Mouse (Mus musculus): ENCODE measurements at regions not wholly inside any gene's neighbourhood (a gene's known extent, or its start where the extent isn't known, plus 50 kb on each side); places are given as distances from the start of the nearest gene placed in this dataset.

DNA sequence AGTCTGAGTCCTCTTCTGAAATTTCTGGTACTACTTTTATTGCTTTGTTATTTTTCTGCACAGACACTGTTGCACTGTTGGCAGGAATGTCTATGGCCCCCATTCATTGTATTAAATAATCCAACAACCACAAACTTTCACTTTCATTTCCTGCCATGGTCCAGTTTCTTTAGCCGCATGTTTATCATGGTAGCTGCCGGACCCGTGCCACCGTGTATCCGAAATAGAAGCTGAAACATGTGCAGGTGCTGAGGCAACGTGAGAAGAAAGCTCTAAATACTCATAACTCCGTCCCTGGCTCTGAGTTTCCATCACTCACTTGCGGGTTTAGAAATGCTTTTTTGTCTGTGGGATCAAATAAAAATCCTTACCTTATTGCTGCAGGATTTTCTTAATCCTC lies 938.5 kb upstream of the Zeb2 start:
- no peak for TF ChIP-seq POLR2A (IDR thresholded peaks at IDR 0.05; ENCODE audit: insufficient read length, low read depth)
- no peak for TF ChIP-seq E2F4 (IDR thresholded peaks at IDR 0.05; ENCODE audit: insufficient read depth)
- no peak for TF ChIP-seq MAX (IDR thresholded peaks at IDR 0.05; ENCODE audit: low read depth)
- no peak for TF ChIP-seq MYOD1 (IDR thresholded peaks at IDR 0.05; ENCODE audit: control insufficient read depth in 1 of 3, insufficient read length in 2 of 3, low read depth in 2 of 3)
- TF ChIP-seq TCF3 (IDR thresholded peaks at IDR 0.05; ENCODE audit: insufficient read length, low read depth): no peak
- no peak for TF ChIP-seq MYOG (IDR thresholded peaks at IDR 0.05; ENCODE audit: control insufficient read depth in 1 of 3, insufficient read depth in 1 of 3, insufficient read length in 2 of 3, low read depth in 2 of 3)
- TF ChIP-seq CEBPB (IDR thresholded peaks at IDR 0.05; ENCODE audit: insufficient read depth, poor library complexity, severe bottlenecking): no peak
- TF ChIP-seq TCF12 (IDR thresholded peaks at IDR 0.05; ENCODE audit: insufficient read depth, poor library complexity, severe bottlenecking): no peak
- Histone ChIP-seq H3K36me3 (ENCODE audit: control insufficient read depth, insufficient read depth) (no peaks in the 10 kb centered on the region), H3K4me3 (no peak overlapping the region), H3ac (ENCODE audit: control insufficient read depth, insufficient read length) (no peak overlapping the region), H3K79me2 (ENCODE audit: control insufficient read depth, insufficient read depth) (no peaks in the 10 kb centered on the region), H3K27me3 (ENCODE audit: control insufficient read depth, insufficient read depth, insufficient read length) (no peaks in the 10 kb centered on the region), H3K4me2 (ENCODE audit: low read depth) (peak overlapping the region; percentile 27)

DNA sequence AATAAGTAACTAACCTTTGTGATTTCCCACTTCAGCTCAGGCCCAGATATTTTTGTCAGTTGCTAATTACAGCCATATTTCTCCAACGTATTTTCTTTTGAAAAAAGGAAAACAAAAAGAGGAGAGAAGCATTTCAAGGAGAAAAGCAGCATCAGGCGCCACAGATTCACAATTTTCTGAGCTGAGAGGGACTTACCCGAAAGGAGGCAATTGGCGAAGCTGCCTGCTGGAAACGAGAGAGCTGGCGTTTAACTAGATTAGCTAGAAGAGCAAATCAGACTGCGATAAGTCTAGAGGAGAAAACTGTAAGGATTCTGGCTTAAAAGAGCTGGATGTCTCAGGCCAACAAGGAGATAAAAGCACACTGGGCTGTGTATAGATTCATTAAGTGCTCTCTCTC lies 937.7 kb upstream of the Zeb2 start:
- Histone ChIP-seq H3K36me3 (ENCODE audit: control insufficient read depth, insufficient read depth) (no peaks in the 10 kb centered on the region), H3ac (ENCODE audit: control insufficient read depth, insufficient read length) (no peak overlapping the region), H3K4me3 (no peak overlapping the region), H3K27me3 (ENCODE audit: control insufficient read depth, insufficient read depth, insufficient read length) (no peaks in the 10 kb centered on the region), H3K79me2 (ENCODE audit: control insufficient read depth, insufficient read depth) (no peaks in the 10 kb centered on the region), H3K4me2 (ENCODE audit: low read depth) (no peak overlapping the region)
- no peak for TF ChIP-seq TCF3 (IDR thresholded peaks at IDR 0.05; ENCODE audit: insufficient read length, low read depth)
- no peak for TF ChIP-seq E2F4 (IDR thresholded peaks at IDR 0.05; ENCODE audit: insufficient read depth)
- TF ChIP-seq USF1 (IDR thresholded peaks at IDR 0.05; ENCODE audit: low read depth): no peak
- no peak for TF ChIP-seq REST (IDR thresholded peaks at IDR 0.05; ENCODE audit: insufficient read depth, insufficient read length)
- no peak for TF ChIP-seq MAX (IDR thresholded peaks at IDR 0.05; ENCODE audit: low read depth)
- no peak for TF ChIP-seq MYOG (IDR thresholded peaks at IDR 0.05; ENCODE audit: control insufficient read depth in 1 of 3, insufficient read depth in 1 of 3, insufficient read length in 2 of 3, low read depth in 2 of 3)
- TF ChIP-seq POLR2A (IDR thresholded peaks at IDR 0.05; ENCODE audit: insufficient read length, low read depth): no peak
- no peak for TF ChIP-seq MYOD1 (IDR thresholded peaks at IDR 0.05; ENCODE audit: control insufficient read depth in 1 of 3, insufficient read length in 2 of 3, low read depth in 2 of 3)
- no peak for TF ChIP-seq SRF (IDR thresholded peaks at IDR 0.05; ENCODE audit: control insufficient read depth, insufficient read length, low read depth)
- no peak for TF ChIP-seq TCF12 (IDR thresholded peaks at IDR 0.05; ENCODE audit: insufficient read depth, poor library complexity, severe bottlenecking)
- no peak for TF ChIP-seq POLR2AphosphoS2 (IDR thresholded peaks at IDR 0.05; ENCODE audit: insufficient read length, low read depth)
- no peak for TF ChIP-seq CEBPB (IDR thresholded peaks at IDR 0.05; ENCODE audit: insufficient read depth, poor library complexity, severe bottlenecking)

- no peak overlapping the region for H3K4me2 ChIP-seq (ENCODE audit: low read depth)
- H3K79me2 ChIP-seq (ENCODE audit: control insufficient read depth, insufficient read depth): no peaks in the 10 kb centered on the region
- no peaks in the 10 kb centered on the region for H3K36me3 ChIP-seq (ENCODE audit: control insufficient read depth, insufficient read depth)
- no peak overlapping the region for H3ac ChIP-seq (ENCODE audit: control insufficient read depth, insufficient read length)
- no peaks in the 10 kb centered on the region for H3K27me3 ChIP-seq (ENCODE audit: control insufficient read depth, insufficient read depth, insufficient read length)
- no peak overlapping the region for H3K4me3 ChIP-seq
- TF ChIP-seq SRF (IDR thresholded peaks at IDR 0.05; ENCODE audit: control insufficient read depth, insufficient read length, low read depth) (no peak), TCF12 (IDR thresholded peaks at IDR 0.05; ENCODE audit: insufficient read depth, poor library complexity, severe bottlenecking) (peak; percentile 58), MYOG (IDR thresholded peaks at IDR 0.05; ENCODE audit: control insufficient read depth in 1 of 3, insufficient read depth in 1 of 3, insufficient read length in 2 of 3, low read depth in 2 of 3) (no peak), POLR2AphosphoS2 (IDR thresholded peaks at IDR 0.05; ENCODE audit: insufficient read length, low read depth) (no peak), MYOD1 (IDR thresholded peaks at IDR 0.05; ENCODE audit: control insufficient read depth in 1 of 3, insufficient read length in 2 of 3, low read depth in 2 of 3) (peak; percentile 20 to 82 (median 78)), USF1 (IDR thresholded peaks at IDR 0.05; ENCODE audit: low read depth) (no peak), CEBPB (IDR thresholded peaks at IDR 0.05; ENCODE audit: insufficient read depth, poor library complexity, severe bottlenecking) (peak; percentile 97), TCF3 (IDR thresholded peaks at IDR 0.05; ENCODE audit: insufficient read length, low read depth) (peak; percentile 22), E2F4 (IDR thresholded peaks at IDR 0.05; ENCODE audit: insufficient read depth) (no peak), REST (IDR thresholded peaks at IDR 0.05; ENCODE audit: insufficient read depth, insufficient read length) (no peak), POLR2A (IDR thresholded peaks at IDR 0.05; ENCODE audit: insufficient read length, low read depth) (no peak), MAX (IDR thresholded peaks at IDR 0.05; ENCODE audit: low read depth) (no peak)
Observed at GRCm38 (mm10) chr2:46021854-46022253, 904.7 kb upstream of the Zeb2 start.

DNA sequence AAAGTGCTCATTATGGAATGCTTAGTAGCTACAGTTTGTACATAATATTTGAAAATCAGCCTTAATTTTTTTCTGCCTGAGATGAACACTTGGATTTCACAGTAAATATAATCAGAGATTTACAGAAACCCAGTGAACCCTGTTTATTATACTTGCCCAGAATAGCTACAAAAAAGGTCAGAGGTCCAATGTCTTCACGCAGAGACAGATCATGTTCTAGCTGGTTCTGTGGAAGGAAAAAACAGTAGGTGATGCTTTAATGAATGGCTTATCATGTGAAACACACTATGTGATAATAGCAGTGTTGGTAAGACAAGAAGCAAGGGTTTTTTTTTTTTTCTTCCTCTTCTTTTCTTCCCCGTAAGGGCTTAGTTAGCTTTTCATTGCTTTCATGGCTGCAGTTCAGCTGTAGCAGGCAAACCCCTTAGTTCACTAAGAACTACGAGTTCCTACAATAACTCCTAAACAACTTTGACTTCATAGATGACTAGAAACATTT lies 896.6 kb upstream of the Zeb2 start:
- no peaks in the 10 kb centered on the region for H3K36me3 ChIP-seq (ENCODE audit: control insufficient read depth, insufficient read depth)
- no peak overlapping the region for H3K4me3 ChIP-seq
- H3ac ChIP-seq (ENCODE audit: control insufficient read depth, insufficient read length): no peak overlapping the region
- no peak for TF ChIP-seq E2F4 (IDR thresholded peaks at IDR 0.05; ENCODE audit: insufficient read depth)
- no peaks in the 10 kb centered on the region for H3K27me3 ChIP-seq (ENCODE audit: control insufficient read depth, insufficient read depth, insufficient read length)
- H3K79me2 ChIP-seq (ENCODE audit: control insufficient read depth, insufficient read depth): no peaks in the 10 kb centered on the region
- no peak overlapping the region for H3K4me2 ChIP-seq (ENCODE audit: low read depth)

GRCm38 (mm10) chr2:46012716-46013115 lies 895.5 kb upstream of the Zeb2 start:
- no peak overlapping the region for H3ac ChIP-seq (ENCODE audit: control insufficient read depth, insufficient read length)
- no peaks in the 10 kb centered on the region for H3K36me3 ChIP-seq (ENCODE audit: control insufficient read depth, insufficient read depth)
- H3K27me3 ChIP-seq (ENCODE audit: control insufficient read depth, insufficient read depth, insufficient read length): no peaks in the 10 kb centered on the region
- TF ChIP-seq USF1 (IDR thresholded peaks at IDR 0.05; ENCODE audit: low read depth) (no peak), MYOD1 (IDR thresholded peaks at IDR 0.05; ENCODE audit: control insufficient read depth in 1 of 3, insufficient read length in 2 of 3, low read depth in 2 of 3) (no peak), TCF12 (IDR thresholded peaks at IDR 0.05; ENCODE audit: insufficient read depth, poor library complexity, severe bottlenecking) (no peak), TCF3 (IDR thresholded peaks at IDR 0.05; ENCODE audit: insufficient read length, low read depth) (no peak), REST (IDR thresholded peaks at IDR 0.05; ENCODE audit: insufficient read depth, insufficient read length) (no peak), CEBPB (IDR thresholded peaks at IDR 0.05; ENCODE audit: insufficient read depth, poor library complexity, severe bottlenecking) (no peak), MAX (IDR thresholded peaks at IDR 0.05; ENCODE audit: low read depth) (no peak), MYOG (IDR thresholded peaks at IDR 0.05; ENCODE audit: control insufficient read depth in 1 of 3, insufficient read depth in 1 of 3, insufficient read length in 2 of 3, low read depth in 2 of 3) (no peak), SRF (IDR thresholded peaks at IDR 0.05; ENCODE audit: control insufficient read depth, insufficient read length, low read depth) (no peak), POLR2AphosphoS2 (IDR thresholded peaks at IDR 0.05; ENCODE audit: insufficient read length, low read depth) (no peak)
- H3K4me2 ChIP-seq (ENCODE audit: low read depth): no peak overlapping the region
- no peak overlapping the region for H3K4me3 ChIP-seq
- H3K79me2 ChIP-seq (ENCODE audit: control insufficient read depth, insufficient read depth): no peaks in the 10 kb centered on the region
